Mouse (Mus musculus): ENCODE data around the gene Stx8. TPM values are rescaled to one million over a fixed set of nuclear protein-coding genes. Genes with fewer than 3 reads are reported as not detected.

Stx8 gene
- 10 to 100 TPM; 22.6 to 27.3 TPM for total RNA-seq (2021)
- long read RNA-seq, experiment 1, full-length matches to known transcripts, result 15 of 19 reads
- long read RNA-seq, experiment 1, partial matches to known transcripts, result 2 of 19 reads
- long read RNA-seq, experiment 1, other reads (novel, unspliced or antisense), result 2 of 19 reads
- long read RNA-seq, experiment 2, full-length matches to known transcripts, result 19 of 23 reads
- long read RNA-seq, experiment 2, partial matches to known transcripts, result 2 of 23 reads
- long read RNA-seq, experiment 2, other reads (novel, unspliced or antisense), result 2 of 23 reads

GRCm38 (mm10) chr11:67965905-67966878, at the start of gene Stx8:
Stx8 (plus strand) TSS chr11:67966193.
- DNase-seq, result peak; percentile 96
- intact Hi-C loops (cut with DNase I; ENCODE audit: low total_unique reads), result no loop called here

DNA sequence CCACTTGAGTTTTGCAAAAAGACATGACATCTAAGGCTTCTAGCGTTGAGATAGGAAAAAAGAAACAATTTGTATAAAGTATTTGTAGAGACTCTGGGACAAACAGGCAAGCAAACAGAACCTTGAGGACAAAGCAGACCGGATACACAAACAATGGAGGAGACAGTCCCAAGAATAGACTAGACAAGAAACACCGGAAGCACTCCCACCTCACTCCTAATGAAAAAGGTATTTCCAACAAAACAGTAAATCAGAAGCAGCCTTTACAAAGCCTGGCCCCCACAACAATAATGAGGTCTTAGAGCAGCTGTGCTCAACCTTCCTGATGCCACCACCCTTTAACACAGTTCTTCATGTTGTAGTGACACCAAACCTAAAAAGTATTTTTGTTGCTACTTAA, 48.9 kb upstream of the Stx8 start:
- DNase-seq, result no peak
- intact Hi-C loops (cut with DNase I; ENCODE audit: low total_unique reads), result no loop called here

GRCm38 (mm10) chr11:67919593-67919992, 46.4 kb upstream of the Stx8 start:
- intact Hi-C loops (cut with DNase I; ENCODE audit: low total_unique reads), result no loop called here

DNA sequence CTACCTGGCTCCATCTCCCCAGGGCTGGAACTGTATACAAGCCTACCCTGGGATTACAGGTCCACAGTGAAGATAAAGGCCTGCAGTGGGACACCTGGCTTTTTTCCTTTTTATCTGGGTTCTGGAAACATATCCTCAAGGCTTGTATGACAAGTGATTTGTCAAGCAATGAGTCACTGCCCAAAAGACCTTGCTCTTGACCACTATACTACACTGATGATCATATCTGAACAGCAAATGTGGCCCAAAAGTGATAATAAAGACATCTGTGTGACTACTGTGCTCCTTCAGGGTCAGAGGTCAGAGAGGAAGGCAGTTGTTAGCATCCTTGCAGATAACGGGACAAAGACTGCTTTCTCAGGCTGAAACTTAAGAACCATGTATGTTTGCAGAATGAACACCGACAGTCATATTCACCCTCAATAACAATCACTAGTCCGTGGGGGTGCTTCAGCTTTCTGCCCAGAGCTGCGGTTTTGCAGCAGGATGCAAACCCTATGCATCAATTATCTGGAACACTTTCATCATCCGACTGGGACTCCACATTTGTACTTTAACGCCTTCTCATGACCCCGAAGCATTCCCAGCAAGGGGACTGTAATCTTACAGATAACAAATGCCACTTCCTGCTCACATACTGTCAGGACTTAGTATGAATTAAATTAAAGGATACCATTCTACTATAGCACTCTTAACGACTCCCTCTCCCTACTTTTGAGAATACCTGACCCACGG, 45.6 kb upstream of the Stx8 start:
- intact Hi-C loops (cut with DNase I; ENCODE audit: low total_unique reads), result no loop called here
- no peak for DNase-seq

More at GRCm38 (mm10) chr11:67919593-67919992, 46.4 kb upstream of the Stx8 start:
- no peak for DNase-seq

GRCm38 (mm10) chr11:67921091-67921826, 44.7 kb upstream of the Stx8 start:
- intact Hi-C loops (cut with DNase I; ENCODE audit: low total_unique reads), result no loop called here
- peak; percentile 29 for DNase-seq

DNA sequence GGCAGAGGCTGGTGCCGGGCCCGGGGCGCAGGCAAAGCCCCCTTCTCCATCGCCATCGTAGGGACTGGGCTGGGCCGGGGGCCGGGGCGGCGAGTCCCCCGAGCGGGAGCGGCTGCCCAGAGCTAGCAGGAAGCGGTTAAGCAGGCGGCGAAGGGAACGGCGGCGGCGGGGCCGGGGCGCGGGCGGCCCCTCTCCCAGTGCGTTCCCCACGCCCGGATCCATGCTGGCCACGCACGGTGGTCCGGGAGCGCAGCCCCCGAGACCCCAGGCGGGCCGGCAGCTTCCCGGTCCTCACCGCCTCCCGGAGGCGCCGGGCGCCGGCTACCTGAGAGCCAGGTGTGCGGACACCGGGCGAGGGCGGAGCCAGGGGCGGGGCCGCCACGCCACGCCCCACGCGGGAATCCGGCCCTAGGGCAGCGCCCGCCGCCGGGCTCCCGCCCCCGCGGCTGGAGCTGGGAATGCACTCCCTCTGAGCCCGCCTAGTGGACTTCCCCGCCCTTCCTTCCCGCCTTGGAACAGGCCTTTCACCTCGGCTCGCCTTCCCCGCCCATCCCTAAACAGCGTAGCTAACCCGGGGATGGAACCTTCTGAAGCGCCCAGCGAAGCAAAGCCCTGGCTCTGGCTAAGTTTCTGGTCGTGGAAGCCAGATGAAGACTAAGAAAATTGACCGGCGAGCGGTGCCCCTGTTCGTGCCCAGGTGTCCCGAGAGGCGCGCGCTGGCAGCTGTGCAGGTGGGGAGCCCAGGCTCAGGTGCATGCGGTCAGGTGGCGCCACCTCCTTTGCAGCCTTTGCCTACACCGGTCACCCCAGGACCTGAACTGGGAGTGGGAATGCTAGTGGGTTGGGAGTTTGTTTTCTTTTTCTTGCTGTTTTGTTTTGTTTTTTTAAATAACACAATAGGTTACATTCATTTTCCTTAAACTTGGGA, 43.9 kb upstream of the Stx8 start, which contains the start of gene Usp43:
Gene Usp43, minus strand, starts transcription at position 327 of the 928 bp plus-strand sequence.
- peak; percentile 55 for DNase-seq
- intact Hi-C loops (cut with DNase I; ENCODE audit: low total_unique reads), result no loop called here

DNA sequence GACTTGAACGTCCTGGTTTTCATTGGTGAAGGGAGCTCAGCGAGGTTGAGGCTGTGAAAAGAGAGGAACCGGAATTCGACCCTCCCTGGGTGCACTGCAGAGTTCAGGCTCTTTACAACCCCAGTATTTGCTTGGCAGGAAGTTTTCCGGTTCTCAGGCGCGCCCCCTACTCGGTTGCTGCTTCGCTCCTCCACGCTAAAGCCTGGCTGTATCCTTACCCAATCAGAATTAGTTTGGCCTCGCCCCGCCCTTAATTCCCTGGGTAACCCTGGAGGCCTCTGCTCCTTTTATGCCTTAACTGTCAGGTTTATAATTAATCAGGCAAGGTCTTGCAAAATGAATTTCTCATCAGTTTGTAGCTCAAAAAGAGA, 43.3 kb upstream of the Stx8 start:
- intact Hi-C loops (cut with DNase I; ENCODE audit: low total_unique reads), result no loop called here
- peak; percentile 44 for DNase-seq

- intact Hi-C loops (cut with DNase I; ENCODE audit: low total_unique reads), result no loop called here
- no peak for DNase-seq
These were observed 42.3 kb upstream of the Stx8 start for GRCm38 (mm10) chr11:67923720-67924119.

- intact Hi-C loops (cut with DNase I; ENCODE audit: low total_unique reads), result no loop called here
- no peak for DNase-seq
These were observed 41.0 kb upstream of the Stx8 start for GRCm38 (mm10) chr11:67925000-67925399.

DNA sequence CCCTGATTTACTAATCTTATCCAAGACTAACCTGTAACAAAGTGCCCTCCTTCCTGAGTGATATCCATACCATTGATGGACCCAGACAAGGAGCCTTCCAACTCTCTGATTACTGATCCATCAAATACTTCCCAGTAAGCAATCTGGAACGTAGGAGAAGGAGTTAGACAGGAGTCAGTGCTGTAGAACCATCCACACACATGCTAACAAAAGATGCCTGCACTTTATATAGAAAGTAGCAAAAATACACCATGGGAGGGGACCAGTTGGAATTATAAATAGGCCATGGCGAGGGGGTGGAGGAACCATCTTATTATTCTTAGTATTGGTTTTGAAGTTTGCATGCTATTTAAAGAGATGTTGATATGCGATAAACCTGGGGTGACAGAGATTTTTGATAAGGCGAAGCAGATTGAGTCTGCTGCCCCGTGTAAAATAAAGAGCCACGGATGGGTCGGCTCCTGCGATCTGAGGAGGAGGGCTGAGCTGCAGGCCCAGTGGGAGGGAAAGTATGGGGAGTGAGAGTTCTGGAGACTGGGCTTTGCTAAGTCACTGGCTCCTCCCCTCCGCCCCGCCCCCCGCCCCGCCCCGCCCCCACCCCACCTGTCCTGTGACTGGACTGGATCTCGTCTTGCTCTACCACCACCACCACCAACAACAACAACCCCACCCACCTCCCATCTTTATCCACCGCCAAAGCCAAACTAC, 39.5 kb upstream of the Stx8 start:
- intact Hi-C loops (cut with DNase I; ENCODE audit: low total_unique reads), result no loop called here
- no peak for DNase-seq

DNA sequence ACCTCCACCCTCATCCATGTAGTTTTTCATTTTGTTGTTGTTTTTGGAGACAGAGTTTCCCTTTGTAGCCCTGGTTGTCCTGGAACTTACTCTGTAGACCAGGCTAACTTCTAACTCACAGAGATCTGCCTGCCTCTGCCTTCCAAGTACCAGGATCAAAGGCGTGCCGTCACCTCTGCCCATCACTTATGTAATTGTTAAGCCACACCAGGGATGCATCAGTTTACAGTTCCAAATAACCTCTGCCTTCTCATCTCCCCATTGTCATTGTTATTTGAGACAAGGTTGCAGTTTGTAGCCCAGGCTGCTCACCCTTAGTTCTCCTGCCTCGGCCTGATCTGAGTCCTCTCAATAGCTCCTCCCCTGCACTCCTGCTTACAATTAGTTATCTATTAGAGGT, 33.8 kb upstream of the Stx8 start:
- intact Hi-C loops (cut with DNase I; ENCODE audit: low total_unique reads), result no loop called here
- DNase-seq, result no peak

- intact Hi-C loops (cut with DNase I; ENCODE audit: low total_unique reads), result no loop called here
- no peak for DNase-seq
These were observed 17.8 kb upstream of the Stx8 start for GRCm38 (mm10) chr11:67948229-67948628.

DNA sequence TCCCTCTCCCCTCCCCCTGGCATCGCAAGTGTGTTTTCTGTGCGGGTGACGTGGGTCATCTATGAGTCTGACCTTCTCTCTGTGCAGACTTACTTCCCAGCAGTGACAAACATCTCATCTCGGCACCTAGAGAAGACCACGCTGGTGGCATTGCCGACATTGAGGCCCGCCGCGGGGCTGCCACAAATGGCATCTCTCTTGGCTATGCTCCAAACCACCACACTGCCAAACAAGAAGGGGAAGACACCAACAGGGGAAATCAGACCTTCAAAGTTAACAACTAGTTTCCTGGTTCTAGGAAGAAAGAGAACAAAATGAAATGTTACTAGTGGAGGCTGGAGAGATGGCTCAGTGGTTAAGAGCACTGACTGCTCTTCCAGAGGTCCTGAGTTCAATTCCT, 16.5 kb upstream of the Stx8 start:
- no peak for DNase-seq
- intact Hi-C loops (cut with DNase I; ENCODE audit: low total_unique reads), result no loop called here

GRCm38 (mm10) chr11:67953604-67954003, 12.4 kb upstream of the Stx8 start:
- DNase-seq, result no peak
- intact Hi-C loops (cut with DNase I; ENCODE audit: low total_unique reads), result no loop called here

DNA sequence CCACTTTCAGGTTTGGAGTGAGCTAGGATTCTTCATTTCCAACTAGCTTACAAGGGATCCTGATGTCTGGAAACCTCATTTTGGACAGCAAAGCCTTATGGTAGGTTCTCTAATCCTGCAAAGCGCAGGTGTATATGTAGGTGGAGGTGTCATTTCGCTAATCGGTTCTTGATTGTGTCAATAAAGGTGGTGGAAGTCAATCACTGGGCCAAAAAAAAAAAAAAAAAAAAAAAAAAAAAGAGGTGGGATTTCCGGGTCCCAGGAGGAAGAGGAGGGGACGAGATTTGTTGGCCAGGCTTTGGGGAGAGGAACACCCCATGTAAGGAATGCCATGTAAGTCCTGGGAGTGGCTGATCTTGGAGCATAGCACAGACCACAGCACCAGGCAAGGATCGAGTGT, 11.6 kb upstream of the Stx8 start:
- intact Hi-C loops (cut with DNase I; ENCODE audit: low total_unique reads), result no loop called here
- DNase-seq, result no peak

DNA sequence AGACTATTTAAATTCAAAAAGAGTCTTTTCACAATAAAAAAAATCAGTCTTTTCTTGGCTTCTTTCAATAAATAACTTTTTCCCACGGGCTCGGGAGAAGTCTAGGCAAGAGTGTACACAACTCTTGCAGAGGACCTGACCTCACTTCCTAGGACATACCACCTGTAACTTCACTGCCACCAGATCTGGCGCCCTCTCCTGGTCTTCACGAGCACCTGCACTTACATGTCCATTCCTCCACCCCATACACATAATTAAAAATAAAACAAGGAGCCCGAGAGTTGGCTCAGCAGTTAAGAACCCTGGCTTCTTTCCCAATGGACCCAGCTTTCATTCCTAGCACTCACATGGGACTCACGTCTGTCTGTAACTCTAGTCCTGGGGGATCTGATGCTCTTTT, 1.9 kb upstream of the Stx8 start:
- DNase-seq, result no peak
- intact Hi-C loops (cut with DNase I; ENCODE audit: low total_unique reads), result no loop called here

DNA sequence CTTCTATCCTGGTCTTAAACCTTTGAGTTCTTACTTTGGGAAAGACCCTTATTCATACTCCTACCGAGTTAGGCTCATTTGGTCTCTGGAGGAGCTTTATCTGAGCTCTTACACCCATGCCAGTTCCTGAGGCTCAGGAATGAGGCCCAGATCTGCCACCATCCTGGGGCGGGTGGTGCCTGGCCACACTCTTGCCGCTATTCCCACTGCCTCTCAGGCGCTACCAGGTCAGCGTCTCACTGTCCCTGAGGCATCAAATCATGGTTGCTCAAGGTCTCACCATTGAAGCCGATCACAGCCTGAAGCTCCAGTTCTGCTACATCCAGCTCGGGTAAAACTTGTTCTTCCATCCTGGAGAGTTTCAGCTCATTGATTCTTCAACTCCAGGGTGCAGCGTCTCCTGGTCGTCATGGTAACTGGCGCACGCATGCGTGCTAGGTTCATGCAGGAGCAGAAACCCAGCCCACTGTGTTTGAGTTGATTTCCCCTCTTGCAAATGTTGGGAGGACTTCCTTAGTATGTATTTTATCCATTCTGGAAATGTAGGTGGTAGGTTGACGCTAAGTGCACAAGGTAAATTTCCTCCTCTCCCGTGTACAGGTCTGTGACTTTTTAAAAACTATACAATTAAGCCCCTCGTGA, 630 bp upstream of the Stx8 start, which contains the start of gene Cfap52:
Gene Cfap52, minus strand, starts transcription at position 410 of the 642 bp plus-strand sequence.
- DNase-seq, result peak; percentile 81

More for the DNA sequence above, 630 bp upstream of the Stx8 start, which contains the start of gene Cfap52:
- intact Hi-C loops (cut with DNase I; ENCODE audit: low total_unique reads), result no loop called here

Data from gastrocnemius, postnatal 14 days (tissue).